Mouse (Mus musculus): ENCODE data around the gene Nfix.

Gene Nfix

GRCm38 (mm10) chr8:84740895-84741843 is 59.0 kb downstream of the Nfix start:
- no peak for DNase-seq (ENCODE audit: inconsistent age in 2 of 2, low spot score in 1 of 2)

- no peak for DNase-seq (ENCODE audit: inconsistent age in 2 of 2, low spot score in 1 of 2)
These were observed 60.8 kb downstream of the Nfix start for GRCm38 (mm10) chr8:84739401-84739742.

GRCm38 (mm10) chr8:84738715-84739400 is 61.3 kb downstream of the Nfix start:
- DNase-seq (ENCODE audit: inconsistent age in 2 of 2, low spot score in 1 of 2) = peak in 1 of 2 experiments; percentile 32

- no peak for DNase-seq (ENCODE audit: inconsistent age in 2 of 2, low spot score in 1 of 2)
These were observed 61.9 kb downstream of the Nfix start for GRCm38 (mm10) chr8:84738266-84738665.

GRCm38 (mm10) chr8:84737608-84738007 is 62.5 kb downstream of the Nfix start:
- peak; percentile 71 to 88 for DNase-seq (ENCODE audit: inconsistent age in 2 of 2, low spot score in 1 of 2)

- DNase-seq (ENCODE audit: inconsistent age in 2 of 2, low spot score in 1 of 2) = no peak
These were observed 63.6 kb downstream of the Nfix start for GRCm38 (mm10) chr8:84736521-84736920.

GRCm38 (mm10) chr8:84735597-84735996 is 64.5 kb downstream of the Nfix start:
- no peak for DNase-seq (ENCODE audit: inconsistent age in 2 of 2, low spot score in 1 of 2)

- DNase-seq (ENCODE audit: inconsistent age in 2 of 2, low spot score in 1 of 2) = no peak
These were observed 65.5 kb downstream of the Nfix start for GRCm38 (mm10) chr8:84734680-84735079.

- DNase-seq (ENCODE audit: inconsistent age in 2 of 2, low spot score in 1 of 2) = no peak
These were observed 66.2 kb downstream of the Nfix start for GRCm38 (mm10) chr8:84733959-84734358.

- no peak for DNase-seq (ENCODE audit: inconsistent age in 2 of 2, low spot score in 1 of 2)
These were observed 67.1 kb downstream of the Nfix start for GRCm38 (mm10) chr8:84732996-84733395.

GRCm38 (mm10) chr8:84732545-84732944 is 67.6 kb downstream of the Nfix start:
- DNase-seq (ENCODE audit: inconsistent age in 2 of 2, low spot score in 1 of 2) = no peak

GRCm38 (mm10) chr8:84731371-84732177 is 68.6 kb downstream of the Nfix start:
- DNase-seq (ENCODE audit: inconsistent age in 2 of 2, low spot score in 1 of 2) = no peak

GRCm38 (mm10) chr8:84730541-84731370 is 69.4 kb downstream of the Nfix start:
- DNase-seq (ENCODE audit: inconsistent age in 2 of 2, low spot score in 1 of 2) = no peak

- DNase-seq (ENCODE audit: inconsistent age in 2 of 2, low spot score in 1 of 2) = peak; percentile 31 to 60
These were observed 70.2 kb downstream of the Nfix start for GRCm38 (mm10) chr8:84729921-84730362.

- DNase-seq (ENCODE audit: inconsistent age in 2 of 2, low spot score in 1 of 2) = no peak
These were observed 71.7 kb downstream of the Nfix start for GRCm38 (mm10) chr8:84728474-84728873.

GRCm38 (mm10) chr8:84725941-84726259 is 74.2 kb downstream of the Nfix start:
- peak in 1 of 2 experiments; percentile 64 for DNase-seq (ENCODE audit: inconsistent age in 2 of 2, low spot score in 1 of 2)

- DNase-seq (ENCODE audit: inconsistent age in 2 of 2, low spot score in 1 of 2) = no peak
These were observed 74.8 kb downstream of the Nfix start for GRCm38 (mm10) chr8:84725246-84725940.

- no peak for DNase-seq (ENCODE audit: inconsistent age in 2 of 2, low spot score in 1 of 2)
These were observed 75.5 kb downstream of the Nfix start for GRCm38 (mm10) chr8:84724683-84725082.

GRCm38 (mm10) chr8:84723571-84723900 is 76.6 kb downstream of the Nfix start:
- no peak for DNase-seq (ENCODE audit: inconsistent age in 2 of 2, low spot score in 1 of 2)
